Mouse (Mus musculus): Measurements from ENCODE around the gene Abhd15. TPM values are rescaled to one million over a fixed set of nuclear protein-coding genes. Genes with fewer than 3 reads are reported as not detected.

Gene Abhd15
- 3.8 and 4.0 TPM in 2 replicates for polyA plus RNA-seq (2015; fragmentation: Nextera tagmentation; extraction: Ambion mirVana)

GRCm38 (mm10) chr11:77514832-77515636, at the start of gene Abhd15:
Gene Abhd15, plus strand, starts transcription at chr11:77515121.
- Histone ChIP-seq H3K27ac (peak within 1 kb of the TSS; percentile 65; the same call in 1 of the 2 replicates), H3K27me3 (peaks cover 23% of the 10 kb centered on the region), H3K9me3 (no peaks in the 10 kb centered on the region), H3K36me3 (no peaks in the 10 kb centered on the region; the same call in 1 of the 2 replicates), H3K9ac (peak within 1 kb of the TSS; percentile 52), H3K4me1 (peaks cover 49% of the 10 kb centered on the region), H3K4me3 (peak within 1 kb of the TSS; percentile 78), H3K4me2 (peak within 1 kb of the TSS; percentile 93)
- under 1% methylated on average over 55 of the region's 72 CpGs for WGBS
- peak; percentile 67 for ATAC-seq (ENCODE audit: borderline replicate concordance, extremely low read depth, low FRiP score, low TSS enrichment)

GRCm38 (mm10) chr11:77466544-77466943, 48.4 kb upstream of the Abhd15 start:
- peaks cover 32% of the 10 kb centered on the region; the same call in 1 of the 2 replicates for H3K4me1 ChIP-seq
- no peak overlapping the region for H3K9ac ChIP-seq

DNA sequence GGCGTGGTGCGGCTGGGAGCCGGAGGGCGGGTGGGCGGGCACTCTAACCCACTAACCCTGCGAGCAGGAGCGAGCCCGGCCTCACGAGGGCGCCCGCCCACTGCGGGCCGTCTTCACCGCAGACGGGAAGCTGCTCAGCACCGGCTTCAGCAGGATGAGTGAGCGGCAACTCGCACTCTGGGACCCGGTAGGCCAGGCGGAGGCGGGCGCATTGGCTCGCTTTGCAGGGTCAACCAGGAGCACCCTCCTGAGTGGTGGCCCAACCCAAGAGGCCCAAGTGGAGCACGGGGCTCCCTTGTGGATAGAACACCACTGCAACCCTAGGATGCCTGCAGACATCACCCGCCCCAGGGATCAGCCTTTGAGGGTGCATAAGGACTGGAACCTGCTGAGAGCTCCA, 47.8 kb upstream of the Abhd15 start:
- Histone ChIP-seq H3K4me2 (peak overlapping the region; percentile 42), H3K27ac (no peak overlapping the region), H3K36me3 (peaks cover 9% of the 10 kb centered on the region), H3K27me3 (peaks cover 70% of the 10 kb centered on the region), H3K9ac (no peak overlapping the region), H3K9me3 (no peaks in the 10 kb centered on the region), H3K4me1 (peaks cover 27% of the 10 kb centered on the region; the same call in 1 of the 2 replicates), H3K4me3 (no peak overlapping the region)
- ATAC-seq (ENCODE audit: borderline replicate concordance, extremely low read depth, low FRiP score, low TSS enrichment) = no peak
- WGBS = 3% methylated on average over 25 of the region's 25 CpGs

More at GRCm38 (mm10) chr11:77466544-77466943, 48.4 kb upstream of the Abhd15 start:
- Histone ChIP-seq H3K27me3 (peaks cover 76% of the 10 kb centered on the region), H3K4me2 (peak overlapping the region; percentile 42; the same call in 1 of the 2 replicates), H3K9me3 (no peaks in the 10 kb centered on the region), H3K4me3 (no peak overlapping the region), H3K36me3 (peaks cover 4% of the 10 kb centered on the region), H3K27ac (no peak overlapping the region)
- ATAC-seq (ENCODE audit: borderline replicate concordance, extremely low read depth, low FRiP score, low TSS enrichment) = no peak
- WGBS = 32% methylated on average over 9 of the region's 9 CpGs

DNA sequence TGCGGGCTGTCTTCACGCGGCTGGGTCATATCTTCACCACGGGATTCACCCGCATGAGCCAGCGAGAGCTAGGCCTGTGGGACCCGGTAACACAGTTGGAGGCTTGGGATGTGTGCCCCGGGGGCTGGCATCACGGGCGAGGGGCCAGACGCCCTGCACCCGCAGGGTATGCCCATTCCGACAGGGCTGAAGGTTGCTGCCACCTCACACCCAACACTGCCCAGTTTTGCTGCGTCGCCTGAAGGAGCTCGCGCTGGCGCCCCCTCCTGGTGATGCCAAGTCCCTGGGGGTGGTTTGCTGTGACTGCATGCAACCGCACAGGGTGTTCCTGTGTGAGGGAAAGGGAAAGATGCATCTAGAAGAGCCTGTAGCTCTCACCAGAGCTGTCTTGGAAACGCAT, 47.1 kb upstream of the Abhd15 start:
- Histone ChIP-seq H3K27me3 (peaks cover 63% of the 10 kb centered on the region), H3K27ac (no peak overlapping the region), H3K9ac (no peak overlapping the region), H3K4me1 (peaks cover 24% of the 10 kb centered on the region; the same call in 1 of the 2 replicates), H3K4me3 (no peak overlapping the region), H3K4me2 (peak overlapping the region; percentile 42), H3K36me3 (peaks cover 12% of the 10 kb centered on the region), H3K9me3 (no peaks in the 10 kb centered on the region)
- 14% methylated on average over 20 of the region's 20 CpGs for WGBS
- ATAC-seq (ENCODE audit: borderline replicate concordance, extremely low read depth, low FRiP score, low TSS enrichment) = no peak

DNA sequence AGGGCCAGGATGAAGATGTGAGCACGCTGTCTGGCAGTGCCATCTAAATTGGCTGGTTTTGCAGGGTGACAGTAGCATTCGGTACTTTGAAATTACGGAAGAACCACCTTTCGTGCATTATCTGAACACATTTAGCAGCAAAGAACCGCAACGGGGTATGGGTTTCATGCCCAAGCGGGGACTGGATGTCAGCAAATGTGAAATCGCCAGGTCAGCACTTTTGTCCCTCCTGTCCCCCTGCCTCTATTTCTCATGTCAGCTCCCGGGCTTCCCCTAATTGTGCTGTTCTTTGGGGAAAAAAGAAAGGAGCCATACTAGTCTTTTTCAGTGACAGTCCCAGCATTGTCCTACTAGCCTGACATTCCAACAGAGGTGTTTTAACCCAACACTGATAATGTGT, 46.5 kb upstream of the Abhd15 start:
- 77% methylated on average over 9 of the region's 9 CpGs for WGBS
- H3K27ac ChIP-seq = no peak overlapping the region
- ATAC-seq (ENCODE audit: borderline replicate concordance, extremely low read depth, low FRiP score, low TSS enrichment) = no peak
- H3K36me3 ChIP-seq = peaks cover 12% of the 10 kb centered on the region
- H3K4me1 ChIP-seq = peaks cover 20% of the 10 kb centered on the region; the same call in 1 of the 2 replicates
- H3K27me3 ChIP-seq = peaks cover 57% of the 10 kb centered on the region
- H3K9ac ChIP-seq = no peak overlapping the region
- no peaks in the 10 kb centered on the region for H3K9me3 ChIP-seq
- H3K4me2 ChIP-seq = no peak overlapping the region
- no peak overlapping the region for H3K4me3 ChIP-seq

- Histone ChIP-seq H3K4me2 (no peak overlapping the region), H3K27me3 (peaks cover 28% of the 10 kb centered on the region), H3K27ac (no peak overlapping the region), H3K4me3 (no peak overlapping the region), H3K9me3 (no peaks in the 10 kb centered on the region), H3K4me1 (peaks cover 9% of the 10 kb centered on the region; the same call in 1 of the 2 replicates), H3K9ac (no peak overlapping the region), H3K36me3 (peaks cover 12% of the 10 kb centered on the region)
- ATAC-seq (ENCODE audit: borderline replicate concordance, extremely low read depth, low FRiP score, low TSS enrichment) = no peak
- WGBS = 68% methylated on average over 29 of the region's 29 CpGs
Measured at GRCm38 (mm10) chr11:77471407-77471806, 43.5 kb upstream of the Abhd15 start.

- H3K9ac ChIP-seq = no peak overlapping the region
- peaks cover 15% of the 10 kb centered on the region for H3K27me3 ChIP-seq
- no peak overlapping the region for H3K27ac ChIP-seq
- H3K4me3 ChIP-seq = no peak overlapping the region
- ATAC-seq (ENCODE audit: borderline replicate concordance, extremely low read depth, low FRiP score, low TSS enrichment) = no peak
- peaks cover 2% of the 10 kb centered on the region; the same call in 1 of the 2 replicates for H3K4me1 ChIP-seq
- WGBS = 84% methylated on average over 16 of the region's 16 CpGs
- no peaks in the 10 kb centered on the region for H3K9me3 ChIP-seq
- peaks cover 12% of the 10 kb centered on the region for H3K36me3 ChIP-seq
- H3K4me2 ChIP-seq = no peak overlapping the region
Measured at GRCm38 (mm10) chr11:77472775-77473174, 42.1 kb upstream of the Abhd15 start.

GRCm38 (mm10) chr11:77476216-77476615, 38.7 kb upstream of the Abhd15 start:
- no peak; the same call in 1 of the 2 replicates for ATAC-seq (ENCODE audit: borderline replicate concordance, extremely low read depth, low FRiP score, low TSS enrichment)
- no peaks in the 10 kb centered on the region for H3K9me3 ChIP-seq
- no peak overlapping the region for H3K4me2 ChIP-seq
- WGBS = 94% methylated on average over 14 of the region's 14 CpGs
- no peaks in the 10 kb centered on the region for H3K4me1 ChIP-seq
- H3K9ac ChIP-seq = no peak overlapping the region
- H3K27ac ChIP-seq = no peak overlapping the region
- H3K4me3 ChIP-seq = no peak overlapping the region
- no peaks in the 10 kb centered on the region for H3K27me3 ChIP-seq
- H3K36me3 ChIP-seq = peaks cover 11% of the 10 kb centered on the region

DNA sequence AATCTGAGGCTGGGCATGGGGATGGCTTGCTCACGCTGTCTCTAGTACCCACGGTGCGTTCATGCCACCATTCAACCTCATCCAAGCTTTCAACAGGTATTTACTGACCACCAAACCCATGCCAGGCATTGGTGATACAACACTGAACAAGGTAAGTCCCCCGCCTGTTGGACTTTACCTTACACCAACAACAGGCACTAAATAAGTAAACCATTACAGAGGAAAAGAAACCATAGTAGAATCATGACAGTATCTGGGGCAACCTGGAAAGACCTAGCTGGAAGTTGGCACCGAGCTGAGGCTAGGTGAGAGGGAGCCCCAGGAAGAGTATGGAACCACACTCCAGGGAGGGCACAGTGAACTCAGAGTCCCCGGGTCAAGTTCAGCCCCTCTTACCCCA, 38.0 kb upstream of the Abhd15 start:
- ATAC-seq (ENCODE audit: borderline replicate concordance, extremely low read depth, low FRiP score, low TSS enrichment) = no peak
- Histone ChIP-seq H3K4me1 (no peaks in the 10 kb centered on the region), H3K27ac (no peak overlapping the region), H3K4me2 (no peak overlapping the region), H3K36me3 (peaks cover 5% of the 10 kb centered on the region), H3K27me3 (no peaks in the 10 kb centered on the region), H3K9me3 (no peaks in the 10 kb centered on the region), H3K9ac (no peak overlapping the region), H3K4me3 (no peak overlapping the region)
- WGBS = 82% methylated on average over 6 of the region's 6 CpGs

DNA sequence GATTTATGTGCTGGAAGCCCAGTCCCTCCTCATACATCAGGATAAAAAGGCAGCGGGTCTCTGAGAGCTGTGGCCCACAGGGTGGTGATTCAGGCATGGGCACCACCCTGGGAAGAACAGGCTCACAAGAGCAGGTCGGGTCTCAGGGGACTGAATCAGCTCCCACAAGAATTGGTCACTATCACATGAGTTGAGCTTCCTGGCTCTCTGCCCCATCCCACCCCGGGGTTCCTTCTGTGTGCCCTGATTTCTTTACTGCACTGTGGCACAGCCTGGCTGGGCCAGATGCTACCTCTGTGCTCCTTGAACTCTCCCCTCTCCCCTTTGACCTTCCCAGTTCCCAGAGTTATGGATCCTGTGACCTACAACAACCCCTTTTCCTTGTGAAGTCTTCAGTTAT, 31.9 kb upstream of the Abhd15 start:
- Histone ChIP-seq H3K27me3 (no peaks in the 10 kb centered on the region), H3K4me2 (no peak overlapping the region), H3K9ac (no peak overlapping the region), H3K9me3 (no peaks in the 10 kb centered on the region), H3K4me3 (no peak overlapping the region), H3K27ac (no peak overlapping the region), H3K4me1 (peaks cover 38% of the 10 kb centered on the region), H3K36me3 (no peaks in the 10 kb centered on the region)
- 51% methylated on average over 3 of the region's 3 CpGs for WGBS
- no peak for ATAC-seq (ENCODE audit: borderline replicate concordance, extremely low read depth, low FRiP score, low TSS enrichment)

DNA sequence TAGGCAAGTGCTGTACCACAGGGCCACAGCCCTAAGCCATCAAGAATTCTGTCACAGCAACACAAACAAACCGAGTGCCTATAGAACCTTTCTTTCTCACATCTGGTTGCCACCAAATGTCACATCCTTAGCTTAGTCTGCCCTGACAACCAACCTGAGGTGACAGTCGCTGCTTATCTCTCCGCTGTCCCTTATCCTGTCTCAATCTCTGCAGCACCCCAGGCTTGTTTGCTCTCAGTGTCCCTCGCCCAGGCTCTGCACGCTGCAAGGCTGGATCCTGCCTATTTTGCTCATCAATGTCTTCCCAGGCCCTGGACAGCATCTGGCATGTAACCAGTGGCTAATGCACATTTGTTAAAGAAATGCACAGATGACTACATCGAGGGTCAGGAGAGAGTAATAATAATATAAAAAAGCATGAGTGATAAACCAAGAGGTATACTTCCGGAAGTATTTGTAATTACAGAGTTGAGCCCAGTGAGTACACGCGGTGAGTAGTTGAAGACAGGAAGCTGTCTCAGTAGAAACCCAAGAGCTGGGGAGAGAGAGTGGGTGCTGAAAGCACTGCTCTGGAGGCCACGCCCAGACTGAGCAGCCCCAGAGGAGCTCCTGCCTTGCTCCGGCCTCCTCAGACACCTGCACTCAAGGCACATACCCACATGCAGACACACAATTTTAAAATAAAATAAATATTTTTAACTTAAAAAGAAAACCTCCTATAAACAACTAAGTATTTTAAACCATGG, 31.2 kb upstream of the Abhd15 start:
- no peak overlapping the region for H3K4me3 ChIP-seq
- no peaks in the 10 kb centered on the region for H3K27me3 ChIP-seq
- H3K36me3 ChIP-seq = no peaks in the 10 kb centered on the region
- H3K4me2 ChIP-seq = no peak overlapping the region
- WGBS = 28% methylated on average over 11 of the region's 11 CpGs
- no peaks in the 10 kb centered on the region for H3K9me3 ChIP-seq
- H3K27ac ChIP-seq = no peak overlapping the region
- ATAC-seq (ENCODE audit: borderline replicate concordance, extremely low read depth, low FRiP score, low TSS enrichment) = no peak
- H3K9ac ChIP-seq = no peak overlapping the region
- peaks cover 44% of the 10 kb centered on the region for H3K4me1 ChIP-seq

DNA sequence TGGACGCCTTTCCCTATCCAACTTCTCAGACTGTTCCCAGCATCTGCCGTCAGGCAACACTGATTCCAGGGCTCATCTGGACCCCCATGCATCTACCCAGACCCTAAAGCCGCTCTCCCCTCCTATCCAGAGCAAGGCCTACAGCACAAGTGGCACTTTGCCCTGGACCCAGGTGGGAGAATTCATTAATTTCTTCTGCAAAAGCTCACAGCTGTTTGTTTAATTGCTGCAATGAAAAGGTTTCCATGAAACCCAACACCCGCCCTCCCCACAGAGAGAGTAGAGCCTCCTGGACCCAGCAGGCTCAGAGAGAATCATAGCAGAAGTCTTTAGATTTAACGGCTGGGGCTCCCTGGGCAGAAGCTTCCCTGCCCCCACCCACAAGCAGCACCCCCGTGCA, 29.7 kb upstream of the Abhd15 start:
- no peak for ATAC-seq (ENCODE audit: borderline replicate concordance, extremely low read depth, low FRiP score, low TSS enrichment)
- WGBS = 57% methylated on average over 6 of the region's 6 CpGs
- no peaks in the 10 kb centered on the region for H3K9me3 ChIP-seq
- H3K4me3 ChIP-seq = no peak overlapping the region
- H3K4me1 ChIP-seq = peaks cover 52% of the 10 kb centered on the region
- no peak overlapping the region for H3K9ac ChIP-seq
- no peak overlapping the region for H3K27ac ChIP-seq
- H3K4me2 ChIP-seq = no peak overlapping the region
- no peaks in the 10 kb centered on the region for H3K36me3 ChIP-seq
- no peaks in the 10 kb centered on the region for H3K27me3 ChIP-seq

All from lung, embryonic 15.5 days (tissue).